ENCODE assay signal across 22 mouse cellular contexts in the genomic region with DNA sequence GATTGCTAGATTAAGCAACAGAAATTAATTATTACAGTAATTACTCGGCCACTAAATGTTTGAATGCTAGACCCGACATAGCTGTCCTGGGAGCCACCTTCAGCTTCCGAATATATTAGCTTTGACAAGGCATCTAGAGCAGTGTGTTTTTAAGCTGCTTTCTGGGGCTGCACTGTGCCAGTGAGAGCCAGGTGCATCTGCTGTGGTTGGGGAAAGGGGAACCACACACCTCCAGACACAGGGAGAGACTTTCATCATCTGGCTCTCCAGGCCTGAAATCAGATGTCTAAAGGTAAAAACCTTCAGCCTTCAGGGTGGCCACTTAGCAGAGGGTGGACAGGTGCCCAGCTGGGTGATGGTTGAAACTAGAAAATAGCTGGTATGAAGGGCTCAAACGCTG.
DNase-seq lines count a peak whose midpoint lies in the region; ATAC-seq and TF ChIP-seq lines count a peak whose summit lies in the region.
"Had no signal": no experiment of that assay in that cellular context is flagged by ENCODE, and none has a peak within 500 bp of the region (broad histone marks: within the 10 kb centered on the region; RNA-seq: fewer than 3 reads in every experiment).

No protein-coding gene starts in this region.

- in situ Hi-C loops in CH12.LX (cut with MboI; ENCODE audit: low pct_ligation_motif_present, low pct_unique_long_range_greater_than_20kb, low sequenced_read_pairs), result loop anchor here (10.0 to 25.0 kb wide), 4 partner anchors 303 to 1021 kb away; a partner anchor contains a TSS

- dilution Hi-C loops in CH12.LX (cut with MboI; ENCODE audit: extremely low pct_ligation_motif_present, extremely low pct_unique_long_range_greater_than_20kb, low sequenced_read_pairs), result no loop called here

- TF ChIP-seq EP300 in CH12.LX (IDR thresholded peaks at IDR 0.05; ENCODE audit: low read length), result peak; percentile 52

- WGBS in midbrain, embryonic 14.5 days, result 64% methylated on average over 4 of the region's 4 CpGs
- 81% methylated on average over 4 of the region's 4 CpGs for WGBS in midbrain, embryonic 10.5 days

- H3K36me3 ChIP-seq in midbrain, embryonic 14.5 days (ENCODE audit: control insufficient read depth, insufficient read depth, low read length), result no peaks in the 10 kb centered on the region
- no peaks in the 10 kb centered on the region for H3K36me3 ChIP-seq in midbrain, embryonic 10.5 days
- no peaks in the 10 kb centered on the region for H3K36me3 ChIP-seq in CH12.LX (replicated peaks in 1 of 2; ENCODE audit: control insufficient read depth in 1 of 2, insufficient read depth in 1 of 2, low read length in 1 of 2)
- H3K36me3 ChIP-seq: embryonic facial prominence, embryonic 10.5 days; embryonic facial prominence, embryonic 12.5 days; forebrain, embryonic 15.5 days had no signal

- no peak for TF ChIP-seq POLR2A in CH12.LX (IDR thresholded peaks at IDR 0.05; ENCODE audit: low read depth, low read length)

- no peaks in the 10 kb centered on the region for H3K79me2 ChIP-seq in CH12.LX (replicated peaks; ENCODE audit: control insufficient read depth, extremely low read depth, insufficient read depth, poor library complexity, severe bottlenecking)

- H3K4me2 ChIP-seq in midbrain, embryonic 14.5 days (ENCODE audit: low read length), result no peak overlapping the region
- no peak overlapping the region for H3K4me2 ChIP-seq in CH12.LX (ENCODE audit: insufficient read depth, low read depth, poor library complexity, severe bottlenecking)
- H3K4me2 ChIP-seq: embryonic facial prominence, embryonic 12.5 days; forebrain, embryonic 13.5 days; forebrain, embryonic 15.5 days had no signal

- no peak for TF ChIP-seq RAD21 in CH12.LX (IDR thresholded peaks at IDR 0.05; ENCODE audit: low read depth, low read length)

- TF ChIP-seq CTCF in CH12.LX (conservative IDR thresholded peaks at IDR 0.05 in 1 of 2, IDR thresholded peaks at IDR 0.05 in 1 of 2; ENCODE audit: low read depth in 2 of 2, low read length in 2 of 2), result no peak

- DNase-seq in midbrain, embryonic 14.5 days, result peak; percentile 17
- no peak for DNase-seq in midbrain, embryonic 10.5 days (ENCODE audit: low spot score)
- DNase-seq in thymus, postnatal 4 days, result peak; percentile 16
- DNase-seq in thymus, postnatal 0 days (ENCODE audit: low spot score), result no peak
- peak; percentile 48 for DNase-seq in CH12.LX (ENCODE audit: extremely low read depth)
- no peak for DNase-seq in left cerebral cortex, adult 9 months (ENCODE audit: low spot score in 2 of 2)
- DNase-seq in cerebellum, postnatal 25 days, result no peak
- DNase-seq: adrenal gland, adult 2 months; adrenal gland, postnatal 10 days; adrenal gland, postnatal 25 days; B cell, adult 2 months; cerebellum, adult 11 months; cerebellum, adult 18-20 months; cerebellum, adult 8-10 months; cerebellum, adult 9-11 months; cerebellum, postnatal 14 days; forebrain, postnatal 0 days had no signal

- no peak overlapping the region for H3K9ac ChIP-seq in midbrain, embryonic 14.5 days (replicated peaks; ENCODE audit: low read length)
- no peak overlapping the region for H3K9ac ChIP-seq in CH12.LX (ENCODE audit: insufficient read depth, low read depth)
- H3K9ac ChIP-seq: embryonic facial prominence, embryonic 12.5 days; forebrain, embryonic 13.5 days; forebrain, embryonic 15.5 days; forebrain, postnatal 0 days had no signal

- no peaks in the 10 kb centered on the region for H3K27me3 ChIP-seq in midbrain, embryonic 14.5 days (ENCODE audit: control insufficient read depth, insufficient read depth, low read length)
- peaks cover 17% of the 10 kb centered on the region for H3K27me3 ChIP-seq in midbrain, embryonic 10.5 days (ENCODE audit: low read depth, poor library complexity, severe bottlenecking)
- H3K27me3 ChIP-seq in CH12.LX (replicated peaks), result peaks cover 2% of the 10 kb centered on the region
- H3K27me3 ChIP-seq: embryonic facial prominence, embryonic 12.5 days; forebrain, embryonic 15.5 days had no signal

- no peak overlapping the region for H3K4me3 ChIP-seq in midbrain, embryonic 14.5 days (replicated peaks; ENCODE audit: low read depth, low read length)
- H3K4me3 ChIP-seq in midbrain, embryonic 10.5 days, result no peak overlapping the region
- H3K4me3 ChIP-seq in CH12.LX (replicated peaks in 1 of 3; ENCODE audit: low read depth in 2 of 3, low read length in 2 of 3, poor library complexity in 1 of 3), result no peak overlapping the region
- H3K4me3 ChIP-seq: embryonic facial prominence, embryonic 10.5 days; embryonic facial prominence, embryonic 12.5 days; forebrain, embryonic 13.5 days; forebrain, embryonic 15.5 days had no signal

- H3K9me3 ChIP-seq in midbrain, embryonic 14.5 days (ENCODE audit: control insufficient read depth, low read length), result no peaks in the 10 kb centered on the region
- no peaks in the 10 kb centered on the region for H3K9me3 ChIP-seq in midbrain, embryonic 10.5 days (replicated peaks)
- no peaks in the 10 kb centered on the region for H3K9me3 ChIP-seq in CH12.LX (replicated peaks; ENCODE audit: low read length)
- H3K9me3 ChIP-seq: embryonic facial prominence, embryonic 10.5 days; embryonic facial prominence, embryonic 12.5 days; forebrain, embryonic 13.5 days; forebrain, embryonic 15.5 days had no signal

- no peak overlapping the region for H3K27ac ChIP-seq in midbrain, embryonic 14.5 days (replicated peaks; ENCODE audit: low read depth, low read length)
- H3K27ac ChIP-seq in midbrain, embryonic 10.5 days (replicated peaks), result no peak overlapping the region
- H3K27ac ChIP-seq in CH12.LX (ENCODE audit: insufficient read depth, low read depth), result no peak overlapping the region
- H3K27ac ChIP-seq: embryonic facial prominence, embryonic 10.5 days; embryonic facial prominence, embryonic 12.5 days; forebrain, embryonic 13.5 days; forebrain, embryonic 15.5 days had no signal

- peaks cover 18% of the 10 kb centered on the region for H3K4me1 ChIP-seq in midbrain, embryonic 14.5 days (ENCODE audit: control insufficient read depth, insufficient read depth, low read length)
- peaks cover 21% of the 10 kb centered on the region for H3K4me1 ChIP-seq in midbrain, embryonic 10.5 days
- H3K4me1 ChIP-seq in CH12.LX (ENCODE audit: control insufficient read depth in 1 of 2, insufficient read depth in 2 of 2), result peaks cover 13 to 47% of the 10 kb centered on the region in 2 experiments; a peak in 3 of 4 replicates
- H3K4me1 ChIP-seq: embryonic facial prominence, embryonic 12.5 days had no signal

- no peak for ATAC-seq in midbrain, embryonic 14.5 days (ENCODE audit: low FRiP score, low TSS enrichment)
- ATAC-seq: CD4-positive, CD25-positive, alpha-beta regulatory T cell, adult 4 months; forebrain, embryonic 13.5 days; forebrain, embryonic 15.5 days; forebrain, postnatal 0 days had no signal

TF ChIP-seq in CH12.LX, 34 proteins besides CTCF, POLR2A, EP300 and RAD21:
- TF ChIP-seq KAT2A (IDR thresholded peaks at IDR 0.05; ENCODE audit: insufficient replicate concordance, low read length), result no peak
- TF ChIP-seq E2F4 (IDR thresholded peaks at IDR 0.05; ENCODE audit: insufficient replicate concordance, low read depth, low read length), result no peak
- TF ChIP-seq PAX5 (IDR thresholded peaks at IDR 0.05; ENCODE audit: low read length), result no peak
- no peak for TF ChIP-seq SMC3 (IDR thresholded peaks at IDR 0.05; ENCODE audit: low read depth, low read length)
- no peak for TF ChIP-seq ELF1 (IDR thresholded peaks at IDR 0.05; ENCODE audit: low read depth, low read length)
- no peak for TF ChIP-seq MEF2A (IDR thresholded peaks at IDR 0.05; ENCODE audit: borderline replicate concordance, low read depth, low read length)
- TF ChIP-seq TCF12 (IDR thresholded peaks at IDR 0.05; ENCODE audit: low read depth, low read length), result 0 out of 2 replicates have a peak, but pooled peaks have one; percentile 27

Comparison
In these comparisons a context has a peak if more than half of its experiments do, and no peak if none do; other contexts are left out.
1. DNase-seq: peak in midbrain, embryonic 14.5 days (single experiment), thymus, postnatal 4 days (single experiment) and CH12.LX (single experiment); none in midbrain, embryonic 10.5 days (single experiment), thymus, postnatal 0 days (single experiment), left cerebral cortex, adult 9 months (0 of 2) and cerebellum, postnatal 25 days (0 of 2).